Mouse (Mus musculus): ENCODE data around the gene Cd274. TPM values are rescaled to one million over a fixed set of nuclear protein-coding genes. Genes with fewer than 3 reads are reported as not detected.

The Cd274 gene
- polyA plus RNA-seq, 1 experiment from 2014 or later, result 0.41 TPM

DNA sequence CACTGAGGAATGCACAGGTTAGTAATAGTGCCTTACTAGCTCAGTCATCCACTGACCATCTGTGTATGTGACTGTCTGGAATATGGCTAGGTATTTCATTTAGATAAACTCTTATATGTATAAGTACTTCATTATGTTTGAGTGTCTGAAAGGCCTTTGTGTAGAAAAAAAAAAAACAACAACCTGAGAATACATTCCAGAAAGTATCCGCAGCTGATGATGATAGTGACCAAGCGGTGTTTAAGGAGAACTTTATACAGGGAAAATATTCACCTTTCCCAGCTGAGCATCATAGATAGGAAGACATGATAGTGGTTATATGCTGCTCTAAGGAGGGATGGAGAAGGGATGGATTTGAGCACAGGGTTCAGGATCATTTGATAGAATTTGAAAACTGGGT, 786 bp downstream of the Cd274 start:
- H3K4me3 ChIP-seq, result no peak overlapping the region
- 86% methylated on average over 2 of the region's 2 CpGs for WGBS
- no peak overlapping the region for H3K4me2 ChIP-seq
- H3K27ac ChIP-seq, result no peak overlapping the region
- peaks cover 12% of the 10 kb centered on the region for H3K4me1 ChIP-seq
- H3K36me3 ChIP-seq (ENCODE audit: poor library complexity, severe bottlenecking), result no peaks in the 10 kb centered on the region
- H3K9ac ChIP-seq, result no peak overlapping the region
- no peaks in the 10 kb centered on the region for H3K9me3 ChIP-seq (replicated peaks)
- ATAC-seq, result no peak
- no peaks in the 10 kb centered on the region for H3K27me3 ChIP-seq

DNA sequence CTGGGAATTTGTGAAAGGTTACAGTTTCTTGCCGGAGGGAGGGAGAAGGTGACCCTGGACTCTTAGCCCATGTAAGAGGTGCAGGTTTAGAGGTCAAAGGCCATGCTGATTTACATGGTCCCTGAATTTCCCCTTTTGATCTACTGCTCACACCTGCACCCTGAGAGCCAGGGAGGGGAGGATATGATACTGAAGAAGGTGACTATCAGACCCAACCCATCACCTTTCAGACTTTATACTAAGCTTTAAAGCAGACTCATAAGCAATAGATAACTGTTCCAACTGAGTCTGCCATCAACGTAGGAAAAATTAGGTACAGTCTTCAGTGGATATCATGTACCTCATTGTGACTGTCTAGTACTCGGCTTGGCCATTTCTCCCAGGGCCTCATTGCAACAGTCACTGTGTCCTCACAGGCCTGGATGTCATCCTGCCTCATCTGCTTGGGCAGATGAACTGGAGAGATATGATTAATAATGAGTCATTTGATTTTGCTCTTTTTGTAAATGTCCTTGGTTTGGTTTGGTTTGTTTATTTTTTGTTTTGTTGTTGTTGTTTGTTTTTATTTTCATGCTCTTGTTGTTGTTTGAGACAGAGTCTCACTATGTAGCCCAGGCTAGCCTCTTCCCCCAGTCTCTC, 1.5 kb downstream of the Cd274 start:
- H3K4me2 ChIP-seq, result no peak overlapping the region
- peaks cover 12% of the 10 kb centered on the region for H3K4me1 ChIP-seq
- no peaks in the 10 kb centered on the region for H3K9me3 ChIP-seq (replicated peaks)

DNA sequence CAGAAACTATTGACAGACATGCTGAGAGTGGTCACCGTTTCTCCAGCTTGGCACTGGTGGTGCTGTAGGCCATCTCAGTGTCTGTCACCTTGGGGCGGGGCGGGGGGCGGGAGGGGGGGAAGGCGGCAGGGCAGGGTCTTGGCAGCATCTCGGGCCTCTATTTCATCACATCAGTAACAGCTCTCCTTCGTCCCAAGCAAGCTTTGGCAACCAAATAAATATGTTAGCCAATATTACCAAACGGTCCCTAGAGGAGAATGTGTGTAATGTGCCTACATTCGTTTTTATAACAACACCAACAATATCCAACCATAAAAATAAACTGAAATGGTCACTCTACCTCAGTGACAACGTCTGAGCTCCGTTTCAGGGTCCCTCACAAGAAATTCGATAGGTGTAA, 2.9 kb downstream of the Cd274 start:
- Histone ChIP-seq H3K4me2 (no peak overlapping the region), H3K36me3 (ENCODE audit: poor library complexity, severe bottlenecking) (no peaks in the 10 kb centered on the region), H3K9ac (no peak overlapping the region), H3K27me3 (no peaks in the 10 kb centered on the region), H3K27ac (no peak overlapping the region), H3K4me3 (no peak overlapping the region), H3K4me1 (peaks cover 12% of the 10 kb centered on the region), H3K9me3 (replicated peaks) (no peaks in the 10 kb centered on the region)
- no peak for ATAC-seq
- WGBS, result 81% methylated on average over 12 of the region's 12 CpGs

More for the DNA sequence above, 1.5 kb downstream of the Cd274 start:
- Histone ChIP-seq H3K36me3 (ENCODE audit: poor library complexity, severe bottlenecking) (no peaks in the 10 kb centered on the region), H3K4me3 (no peak overlapping the region), H3K27ac (no peak overlapping the region), H3K27me3 (no peaks in the 10 kb centered on the region), H3K9ac (no peak overlapping the region)
- WGBS, result 86% methylated on average over 3 of the region's 3 CpGs
- ATAC-seq, result no peak

DNA sequence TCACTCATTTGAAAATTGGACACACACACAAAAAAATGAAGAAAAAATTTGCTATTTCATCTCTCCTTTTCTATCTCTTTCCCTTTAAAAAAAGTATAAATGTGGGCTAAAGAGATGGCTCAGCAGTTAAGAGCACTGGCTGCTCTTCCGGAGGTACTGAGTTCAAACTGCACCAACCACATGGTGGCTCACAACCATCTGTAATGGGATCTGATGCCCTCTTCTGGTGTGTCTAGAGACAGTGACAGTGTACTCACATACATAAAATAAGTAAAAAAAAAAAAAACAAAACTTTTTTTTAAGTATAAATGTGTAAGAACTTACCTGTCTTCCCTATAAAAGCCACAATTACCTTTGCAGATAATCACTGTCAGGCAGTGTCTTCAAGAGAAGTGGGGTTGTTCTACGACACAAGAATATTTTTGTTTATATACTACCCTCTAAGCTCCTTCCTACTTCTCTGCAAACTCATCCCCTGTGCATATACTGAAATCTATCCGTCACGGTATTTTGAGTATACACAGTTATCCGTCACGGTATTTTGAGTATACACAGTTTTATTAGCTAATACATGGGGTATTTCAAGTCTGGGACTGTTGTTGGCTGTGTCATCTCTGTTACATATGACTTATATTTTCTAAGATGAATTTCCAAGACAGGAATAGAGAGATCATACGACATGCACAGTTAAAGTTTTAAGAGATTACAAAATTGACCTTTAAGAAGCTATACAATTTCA, 3.5 kb downstream of the Cd274 start:
- Histone ChIP-seq H3K36me3 (ENCODE audit: poor library complexity, severe bottlenecking) (no peaks in the 10 kb centered on the region), H3K9me3 (replicated peaks) (no peaks in the 10 kb centered on the region), H3K4me2 (no peak overlapping the region), H3K27ac (no peak overlapping the region), H3K4me1 (peaks cover 12% of the 10 kb centered on the region), H3K4me3 (no peak overlapping the region), H3K9ac (no peak overlapping the region), H3K27me3 (no peaks in the 10 kb centered on the region)
- ATAC-seq, result no peak
- 91% methylated on average over 7 of the region's 7 CpGs for WGBS

DNA sequence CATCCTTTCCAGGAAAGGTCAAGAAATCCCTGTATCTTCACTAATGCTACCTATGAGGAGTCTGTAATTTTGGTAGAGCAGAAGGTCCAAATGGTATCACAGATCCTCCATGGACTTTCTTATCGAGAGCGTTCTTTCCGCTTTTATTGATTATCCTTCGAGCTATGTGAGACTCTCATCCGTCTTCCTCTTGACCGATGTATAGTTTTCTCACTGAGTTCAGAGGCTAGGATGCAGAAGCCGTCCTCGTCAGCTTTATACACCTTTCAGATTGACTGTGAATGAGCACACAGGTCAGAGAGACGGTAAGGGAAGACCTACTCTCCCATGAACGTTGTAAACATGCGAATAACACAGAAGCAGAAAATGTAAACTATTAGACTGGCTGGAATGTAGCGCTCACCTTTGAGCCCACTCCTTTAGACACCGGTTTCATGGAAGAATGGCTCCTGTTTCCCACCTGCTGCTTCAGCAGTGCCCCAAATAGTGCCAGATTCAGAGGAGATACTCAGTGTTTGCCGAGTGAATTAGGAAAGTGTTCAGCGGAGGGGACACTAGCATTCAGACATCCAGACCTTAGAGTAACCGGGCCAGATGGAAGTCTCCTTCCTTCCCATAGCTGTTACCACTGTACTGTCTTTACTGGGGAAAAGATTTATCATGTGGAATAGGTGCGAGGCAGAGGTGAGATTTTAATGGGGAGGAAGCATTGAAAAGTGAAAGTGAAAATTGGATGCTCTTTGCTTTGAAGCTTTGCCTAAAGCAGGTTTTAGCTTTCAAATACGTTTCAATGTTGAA, 4.2 kb downstream of the Cd274 start:
- Histone ChIP-seq H3K9me3 (replicated peaks) (no peaks in the 10 kb centered on the region), H3K4me1 (peaks cover 12% of the 10 kb centered on the region), H3K27me3 (no peaks in the 10 kb centered on the region), H3K4me3 (no peak overlapping the region), H3K9ac (no peak overlapping the region), H3K36me3 (ENCODE audit: poor library complexity, severe bottlenecking) (no peaks in the 10 kb centered on the region), H3K4me2 (no peak overlapping the region), H3K27ac (no peak overlapping the region)
- 81% methylated on average over 18 of the region's 18 CpGs for WGBS
- no peak for ATAC-seq

DNA sequence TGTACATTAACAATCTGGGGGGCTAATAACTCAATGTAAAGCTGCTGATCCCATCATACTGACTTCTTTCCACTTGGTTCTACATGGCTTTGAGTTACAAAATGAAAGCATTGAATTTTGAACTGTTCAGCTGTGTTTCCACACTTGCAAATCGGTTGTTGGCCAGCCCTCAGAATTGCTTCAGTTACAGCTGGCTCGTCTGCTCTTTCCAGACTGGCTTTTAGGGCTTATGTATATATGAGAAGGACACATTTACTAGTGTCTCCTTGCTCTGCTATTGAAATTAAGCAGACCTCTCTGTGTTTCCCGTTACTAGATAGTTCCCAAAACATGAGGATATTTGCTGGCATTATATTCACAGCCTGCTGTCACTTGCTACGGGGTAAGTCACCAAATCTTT, 4.9 kb downstream of the Cd274 start:
- WGBS, result 75% methylated on average over 4 of the region's 4 CpGs
- no peak overlapping the region for H3K4me3 ChIP-seq
- H3K9ac ChIP-seq, result no peak overlapping the region
- H3K27ac ChIP-seq, result no peak overlapping the region
- no peaks in the 10 kb centered on the region for H3K36me3 ChIP-seq (ENCODE audit: poor library complexity, severe bottlenecking)
- H3K4me2 ChIP-seq, result no peak overlapping the region
- ATAC-seq, result peak; percentile 43; the same call in 1 of the 2 replicates
- H3K27me3 ChIP-seq, result no peaks in the 10 kb centered on the region
- no peaks in the 10 kb centered on the region for H3K9me3 ChIP-seq (replicated peaks)
- peaks cover 5% of the 10 kb centered on the region for H3K4me1 ChIP-seq

DNA sequence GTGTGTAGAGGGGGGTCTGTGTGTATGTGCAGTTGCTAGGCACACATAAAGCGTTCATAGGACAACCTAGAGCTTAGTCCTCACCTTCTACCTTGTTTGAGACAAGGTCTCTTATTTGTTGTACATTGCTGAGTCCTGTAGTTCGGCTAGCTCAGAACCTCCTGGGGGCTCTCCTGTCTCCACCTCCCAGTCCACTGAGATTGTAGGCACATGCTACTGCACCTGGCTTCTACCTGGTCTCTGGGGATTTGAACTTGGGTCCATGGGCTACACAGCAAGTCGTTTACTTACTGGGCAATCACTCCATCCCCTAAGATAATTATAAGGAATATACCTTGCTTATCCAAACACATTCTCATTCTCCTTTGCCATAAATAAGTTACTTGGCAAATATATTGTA, 5.4 kb downstream of the Cd274 start:
- no peak overlapping the region for H3K27ac ChIP-seq
- H3K9me3 ChIP-seq (replicated peaks), result no peaks in the 10 kb centered on the region
- no peak for ATAC-seq
- H3K27me3 ChIP-seq, result no peaks in the 10 kb centered on the region
- H3K9ac ChIP-seq, result no peak overlapping the region
- H3K4me1 ChIP-seq, result peaks cover under 1% of the 10 kb centered on the region; the same call in 1 of the 2 replicates
- H3K36me3 ChIP-seq (ENCODE audit: poor library complexity, severe bottlenecking), result no peaks in the 10 kb centered on the region
- no peak overlapping the region for H3K4me2 ChIP-seq
- no peak overlapping the region for H3K4me3 ChIP-seq
- WGBS, result 88% methylated on average over 3 of the region's 3 CpGs

DNA sequence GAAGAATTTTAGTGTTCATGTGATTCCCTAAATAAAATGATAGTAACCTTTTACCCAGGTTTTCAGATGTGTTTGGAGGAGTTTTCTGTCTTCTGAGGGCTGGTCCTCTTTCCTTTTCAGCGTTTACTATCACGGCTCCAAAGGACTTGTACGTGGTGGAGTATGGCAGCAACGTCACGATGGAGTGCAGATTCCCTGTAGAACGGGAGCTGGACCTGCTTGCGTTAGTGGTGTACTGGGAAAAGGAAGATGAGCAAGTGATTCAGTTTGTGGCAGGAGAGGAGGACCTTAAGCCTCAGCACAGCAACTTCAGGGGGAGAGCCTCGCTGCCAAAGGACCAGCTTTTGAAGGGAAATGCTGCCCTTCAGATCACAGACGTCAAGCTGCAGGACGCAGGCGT, 6.2 kb downstream of the Cd274 start:
- no peak overlapping the region for H3K4me3 ChIP-seq
- H3K27ac ChIP-seq, result no peak overlapping the region
- H3K4me2 ChIP-seq, result peak overlapping the region; percentile 48
- no peak for ATAC-seq
- H3K9me3 ChIP-seq (replicated peaks), result no peaks in the 10 kb centered on the region
- H3K27me3 ChIP-seq, result no peaks in the 10 kb centered on the region
- H3K4me1 ChIP-seq, result no peaks in the 10 kb centered on the region
- WGBS, result 50% methylated on average over 11 of the region's 11 CpGs
- no peaks in the 10 kb centered on the region for H3K36me3 ChIP-seq (ENCODE audit: poor library complexity, severe bottlenecking)
- H3K9ac ChIP-seq, result 0 out of 2 replicates have a peak overlapping the region, but pooled peaks have one; percentile 43

DNA sequence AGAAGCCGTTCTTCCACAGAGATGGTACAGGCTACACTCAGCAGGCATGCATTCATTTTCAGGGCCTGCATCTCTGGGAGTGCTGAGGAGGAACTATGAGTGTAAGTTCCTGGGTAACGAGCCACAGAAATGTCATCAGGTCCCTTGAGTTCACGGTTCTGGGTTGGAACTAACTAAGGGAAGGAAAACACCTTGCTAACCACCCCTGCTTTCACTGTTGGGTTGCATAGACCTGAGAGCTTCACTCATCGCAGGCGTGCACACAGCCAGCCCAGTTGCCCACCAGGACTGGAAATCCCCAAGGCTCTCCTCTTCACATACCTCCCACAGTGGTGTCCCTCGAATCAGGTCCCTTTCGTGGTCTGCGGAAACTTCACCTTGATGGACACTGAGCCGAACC, 7.7 kb downstream of the Cd274 start:
- Histone ChIP-seq H3K9me3 (replicated peaks) (no peaks in the 10 kb centered on the region), H3K4me2 (no peak overlapping the region), H3K36me3 (ENCODE audit: poor library complexity, severe bottlenecking) (no peaks in the 10 kb centered on the region), H3K9ac (no peak overlapping the region), H3K27ac (no peak overlapping the region), H3K27me3 (no peaks in the 10 kb centered on the region), H3K4me3 (no peak overlapping the region), H3K4me1 (no peaks in the 10 kb centered on the region)
- no peak for ATAC-seq
- WGBS, result 93% methylated on average over 9 of the region's 9 CpGs

DNA sequence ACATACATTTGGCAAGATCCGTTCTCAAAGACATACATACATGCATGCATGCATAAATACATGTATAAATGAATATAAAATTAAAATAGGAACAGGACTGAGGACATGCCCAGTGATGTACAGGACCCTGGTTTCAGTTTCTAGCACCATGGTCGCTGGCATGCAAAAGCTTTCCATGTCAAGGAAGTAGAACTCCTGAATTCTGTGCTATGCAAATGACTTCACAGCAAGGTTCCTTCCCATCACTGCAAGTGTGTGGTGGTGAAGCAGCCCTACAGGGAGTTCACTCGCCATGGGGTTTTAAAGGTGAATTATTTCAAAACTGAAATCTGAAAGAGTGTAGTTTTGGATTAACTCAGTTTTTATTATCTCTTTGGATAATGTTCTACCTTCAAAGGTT, 9.1 kb downstream of the Cd274 start:
- WGBS, result 73% methylated on average over 3 of the region's 3 CpGs
- Histone ChIP-seq H3K36me3 (ENCODE audit: poor library complexity, severe bottlenecking) (no peaks in the 10 kb centered on the region), H3K9me3 (replicated peaks) (no peaks in the 10 kb centered on the region)

DNA sequence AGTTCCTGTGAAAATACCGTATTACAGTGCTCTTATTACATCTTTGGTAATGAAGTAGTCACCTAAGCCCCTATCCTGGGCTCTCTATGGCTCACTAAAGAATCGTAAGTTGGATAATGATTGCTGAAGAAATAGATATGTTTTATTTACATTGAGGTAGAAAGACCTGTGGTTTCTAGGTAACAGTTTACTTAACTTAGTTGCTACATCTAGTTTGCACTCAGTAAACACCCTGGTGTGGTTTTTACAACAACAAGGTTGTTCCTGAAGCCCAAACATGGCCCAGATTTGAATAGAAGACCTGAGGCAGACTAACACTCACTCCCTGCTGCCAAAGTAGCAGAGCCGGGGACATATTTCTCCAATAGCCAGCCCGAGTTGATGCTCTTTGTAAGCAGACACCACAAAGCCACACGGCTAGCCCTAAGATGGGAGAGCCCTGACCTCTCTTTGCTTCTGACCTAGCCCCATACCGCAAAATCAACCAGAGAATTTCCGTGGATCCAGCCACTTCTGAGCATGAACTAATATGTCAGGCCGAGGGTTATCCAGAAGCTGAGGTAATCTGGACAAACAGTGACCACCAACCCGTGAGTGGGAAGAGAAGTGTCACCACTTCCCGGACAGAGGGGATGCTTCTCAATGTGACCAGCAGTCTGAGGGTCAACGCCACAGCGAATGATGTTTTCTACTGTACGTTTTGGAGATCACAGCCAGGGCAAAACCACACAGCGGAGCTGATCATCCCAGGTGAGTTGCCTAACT, 12.8 kb downstream of the Cd274 start:
- Histone ChIP-seq H3K9ac (no peak overlapping the region), H3K4me3 (no peak overlapping the region), H3K27ac (no peak overlapping the region), H3K27me3 (no peaks in the 10 kb centered on the region), H3K4me2 (no peak overlapping the region), H3K4me1 (no peaks in the 10 kb centered on the region), H3K36me3 (ENCODE audit: poor library complexity, severe bottlenecking) (no peaks in the 10 kb centered on the region), H3K9me3 (replicated peaks) (no peaks in the 10 kb centered on the region)
- WGBS, result 94% methylated on average over 14 of the region's 14 CpGs
- ATAC-seq, result no peak

More for the DNA sequence above, 9.1 kb downstream of the Cd274 start:
- Histone ChIP-seq H3K27me3 (no peaks in the 10 kb centered on the region), H3K9ac (no peak overlapping the region), H3K27ac (no peak overlapping the region), H3K4me3 (no peak overlapping the region), H3K4me2 (no peak overlapping the region), H3K4me1 (no peaks in the 10 kb centered on the region)
- ATAC-seq, result no peak

DNA sequence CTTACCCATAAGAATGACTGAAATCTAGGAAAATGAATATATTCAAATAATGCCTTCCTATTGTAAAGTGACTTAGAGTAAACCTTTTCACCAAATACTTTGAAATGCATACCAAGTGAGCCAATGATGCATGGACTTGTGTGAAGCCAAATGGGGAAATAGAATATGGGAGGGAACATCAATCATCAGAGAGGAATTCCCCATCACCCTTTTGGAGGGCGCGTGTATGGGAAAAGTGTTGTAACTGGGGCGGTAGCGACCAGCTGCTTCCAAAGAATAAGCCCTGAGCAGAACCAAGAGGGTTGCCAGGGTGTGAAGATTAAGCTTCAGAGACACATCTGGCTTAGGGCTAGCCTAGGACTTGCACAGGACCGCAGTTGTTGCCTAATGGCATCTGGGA, 16.1 kb downstream of the Cd274 start:
- Histone ChIP-seq H3K27me3 (no peaks in the 10 kb centered on the region), H3K36me3 (ENCODE audit: poor library complexity, severe bottlenecking) (no peaks in the 10 kb centered on the region), H3K9ac (no peak overlapping the region), H3K9me3 (replicated peaks) (no peaks in the 10 kb centered on the region), H3K4me3 (no peak overlapping the region), H3K27ac (no peak overlapping the region), H3K4me2 (no peak overlapping the region), H3K4me1 (no peaks in the 10 kb centered on the region)
- 98% methylated on average over 5 of the region's 5 CpGs for WGBS
- ATAC-seq, result no peak
